Mouse (Mus musculus) urinary bladder, postnatal 4 days (tissue): ENCODE results near the gene Kpna1.
A peak's percentile ranks its signal among the peaks of the same experiment; 100 is the strongest.
"Not testable (repeated sequence)": the region's sequence is repeated elsewhere in the genome, so short reads cannot be mapped to it uniquely, and the experiment has no call there.

Source experiments
- DNase-seq, 2 experiments: peaks; one replicate each; pipeline ENCODE4 v3.0.0; 2021 to 2022; ENCODE audit warnings: low spot score in 2 of 2

The Kpna1 gene

DNA sequence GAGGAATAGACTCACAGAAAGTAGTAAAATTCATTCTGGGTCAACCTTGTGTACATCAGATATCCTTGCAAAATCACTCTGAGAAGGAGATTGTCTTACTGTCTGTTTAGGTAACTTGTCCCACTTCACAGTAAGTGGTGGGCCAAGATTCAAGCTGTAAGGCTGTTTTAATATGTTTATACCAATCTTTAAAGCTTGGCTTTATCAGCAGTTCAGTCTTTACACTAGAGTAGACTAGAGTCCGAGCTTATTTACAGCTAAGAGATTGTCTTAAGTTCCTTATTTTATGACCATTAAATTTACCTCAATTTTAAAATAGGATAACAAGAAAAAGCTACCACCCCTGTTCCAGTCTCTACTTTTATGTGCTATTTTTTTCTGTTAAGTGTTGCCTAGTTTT is 9.4 kb downstream of the Kpna1 start:
- no peak for DNase-seq

DNA sequence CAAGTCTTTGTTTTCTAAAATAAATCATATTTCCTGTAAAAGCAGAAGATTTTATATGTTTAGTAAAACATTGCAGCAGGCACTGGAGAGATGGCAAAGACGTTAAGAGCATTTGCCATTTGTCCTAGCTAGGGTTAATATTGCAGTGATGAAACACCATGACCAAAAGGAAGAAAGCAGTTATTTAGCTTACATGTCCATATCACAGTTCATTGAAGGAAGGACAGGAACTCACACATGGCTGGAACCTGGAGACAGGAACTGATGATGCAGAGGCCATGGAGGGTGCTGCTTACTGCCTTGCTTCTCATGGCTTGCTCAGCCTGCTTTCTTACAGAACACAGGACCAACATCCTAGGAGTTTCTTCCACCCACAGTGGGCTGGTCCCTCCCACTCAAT is 13.8 kb downstream of the Kpna1 start:
- no peak for DNase-seq

DNA sequence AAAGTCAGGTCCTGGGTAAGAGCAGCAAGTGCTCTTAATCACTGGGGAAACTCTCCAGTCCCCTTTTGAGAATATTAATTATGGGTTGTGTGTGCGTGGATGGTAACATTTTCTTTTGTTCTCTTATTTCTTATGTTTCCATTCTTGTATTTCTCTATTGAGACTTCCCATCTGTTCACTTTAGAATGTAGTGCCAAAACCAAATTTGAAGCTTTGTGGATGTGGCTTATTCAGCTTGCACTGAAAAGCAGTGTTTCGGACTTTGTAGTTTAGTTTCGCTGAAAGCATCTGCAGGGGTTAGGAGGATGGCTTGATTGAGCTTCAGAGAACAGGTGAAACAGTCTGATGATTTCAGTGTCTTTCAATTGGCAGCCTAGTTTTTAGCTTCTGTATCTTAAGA is 14.8 kb downstream of the Kpna1 start:
- DNase-seq: no peak

DNA sequence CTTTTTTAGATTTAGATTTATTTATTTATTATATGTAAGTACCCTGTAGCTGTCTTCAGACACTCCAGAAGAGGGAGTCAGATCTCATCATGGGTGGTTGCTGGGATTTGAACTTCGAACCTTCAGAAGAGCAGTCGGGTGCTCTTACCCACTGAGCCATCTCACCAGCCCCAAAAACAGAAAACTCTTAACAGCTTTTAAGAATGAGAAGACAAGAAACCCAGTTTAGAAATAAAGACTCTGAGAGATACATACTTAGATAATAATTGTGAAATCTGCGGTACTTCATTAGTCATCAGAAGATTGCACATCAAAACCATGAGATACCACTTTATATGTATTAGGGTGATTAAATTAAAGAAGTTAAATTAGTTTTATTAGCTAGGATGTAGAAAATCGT is 20.3 kb downstream of the Kpna1 start:
- not testable (repeated sequence) for DNase-seq

DNA sequence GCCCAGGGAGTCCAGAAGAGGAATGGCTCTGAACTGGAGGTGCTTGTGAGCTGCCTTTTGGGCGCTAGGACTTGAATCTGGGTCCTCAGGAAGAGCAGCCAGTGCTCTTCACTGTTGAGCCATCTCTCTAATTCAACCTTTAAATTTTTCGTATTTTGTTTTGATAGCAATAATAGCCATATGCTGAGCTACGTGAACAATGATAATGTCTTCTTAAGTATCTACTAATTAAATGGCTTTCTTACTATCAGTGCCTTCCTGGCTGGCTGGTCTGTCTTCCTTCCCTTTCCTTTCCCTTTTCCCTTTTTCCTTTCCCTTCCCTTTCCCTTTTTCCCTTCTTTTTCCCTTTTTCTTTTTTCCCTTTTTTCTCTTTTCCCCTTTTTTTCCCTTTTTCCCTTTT is 29.8 kb downstream of the Kpna1 start:
- DNase-seq: no peak

DNA sequence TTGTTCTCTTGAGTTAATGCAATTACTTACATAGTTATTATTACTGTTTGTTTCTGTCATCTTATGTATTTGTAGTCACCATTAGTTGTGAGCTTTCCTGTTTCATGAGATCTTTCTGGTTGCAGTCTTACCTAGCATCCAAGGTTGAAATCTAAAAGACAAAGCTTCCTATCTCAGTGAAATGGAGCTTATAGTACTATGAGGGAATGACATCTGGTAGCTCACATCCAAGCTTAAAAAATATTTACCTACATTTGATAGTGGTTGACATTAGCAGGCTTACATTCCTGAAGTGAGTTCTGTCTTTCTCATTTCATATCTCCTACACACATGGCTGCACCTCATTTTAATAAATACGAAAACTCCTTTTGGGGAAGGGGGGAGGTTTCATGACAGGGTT is 37.8 kb downstream of the Kpna1 start:
- no peak for DNase-seq

DNA sequence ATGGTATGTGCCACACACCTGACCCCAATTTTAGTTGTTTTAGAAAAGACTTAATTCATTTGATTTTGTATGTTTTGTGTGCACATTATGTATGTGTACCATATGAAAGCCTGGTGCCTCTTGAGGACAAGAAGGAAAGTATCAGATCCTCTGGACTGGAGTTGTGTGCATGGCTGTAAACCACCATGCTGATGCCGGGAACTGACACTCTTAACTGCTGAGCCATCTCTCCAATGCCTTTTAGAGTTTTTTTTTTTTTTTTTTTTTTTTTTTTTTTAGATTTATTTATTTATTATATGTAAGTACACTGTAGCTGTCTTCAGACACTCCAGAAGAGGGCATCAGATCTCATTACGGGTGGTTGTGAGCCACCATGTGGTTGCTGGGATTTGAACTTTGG is 49.6 kb downstream of the Kpna1 start:
- not testable (repeated sequence) for DNase-seq

DNA sequence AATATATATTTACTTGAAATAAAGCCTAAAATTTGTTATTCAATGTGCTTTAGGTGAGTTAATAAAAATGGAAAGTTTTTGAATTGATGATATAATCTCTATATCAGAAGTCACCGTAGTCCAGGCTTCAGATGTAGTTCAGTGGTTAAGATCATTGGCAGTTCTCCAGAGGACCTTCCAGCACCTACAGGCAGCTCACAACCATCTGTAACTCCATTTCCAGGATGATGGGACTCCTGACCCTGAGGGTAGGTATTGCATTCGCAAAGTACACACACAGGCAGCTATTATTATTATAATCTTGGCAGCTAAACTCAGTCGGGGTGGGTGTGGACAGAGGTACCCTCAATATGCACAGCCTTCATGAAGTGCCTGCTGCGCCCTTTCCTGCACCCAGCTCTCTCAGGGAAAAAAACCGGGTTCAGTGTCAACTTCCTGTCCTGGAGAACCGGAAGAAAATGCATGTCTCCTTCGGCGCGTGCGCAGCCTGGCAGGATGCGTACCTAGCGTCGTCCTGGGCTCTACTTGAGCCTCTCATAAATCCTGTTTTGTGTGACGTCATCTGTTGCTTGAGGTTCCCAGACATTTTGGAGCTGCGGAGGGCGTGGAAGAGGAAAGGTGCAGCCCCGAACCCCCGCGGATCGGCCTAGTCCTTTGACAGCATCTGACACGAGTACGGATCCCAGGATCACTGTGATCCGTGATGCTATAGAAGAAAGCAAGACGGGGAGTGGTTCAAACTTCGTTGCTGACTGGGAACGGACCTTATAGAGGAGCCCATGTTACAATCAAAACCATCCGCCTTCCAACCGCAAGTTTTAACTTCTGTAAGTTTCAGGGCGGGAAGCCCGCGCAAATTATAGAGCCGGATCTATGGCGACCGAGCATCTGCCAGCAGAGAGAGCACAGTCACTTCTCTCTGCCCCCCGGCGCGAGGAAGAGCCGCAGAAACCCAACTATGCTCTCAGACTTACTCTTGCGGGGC is 62.4 kb downstream of the Kpna1 start, which contains the start of gene Wdr5b:
Gene Wdr5b (plus strand): TSS at position 551 of the 985 bp plus-strand sequence.
- DNase-seq: peak; percentile 82 to 86

DNA sequence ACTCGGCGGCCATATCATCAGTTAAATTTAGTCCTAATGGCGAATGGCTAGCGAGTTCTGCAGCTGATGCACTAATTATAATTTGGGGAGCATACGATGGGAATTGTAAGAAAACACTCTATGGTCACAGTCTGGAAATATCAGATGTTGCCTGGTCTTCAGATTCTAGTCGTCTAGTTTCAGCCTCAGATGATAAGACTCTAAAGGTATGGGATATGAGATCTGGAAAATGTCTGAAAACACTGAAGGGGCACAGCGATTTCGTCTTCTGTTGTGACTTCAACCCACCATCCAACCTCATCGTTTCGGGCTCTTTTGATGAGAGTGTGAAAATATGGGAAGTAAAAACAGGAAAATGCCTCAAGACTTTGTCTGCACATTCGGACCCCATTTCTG is 63.1 kb downstream of the Kpna1 start:
- no peak for DNase-seq

DNA sequence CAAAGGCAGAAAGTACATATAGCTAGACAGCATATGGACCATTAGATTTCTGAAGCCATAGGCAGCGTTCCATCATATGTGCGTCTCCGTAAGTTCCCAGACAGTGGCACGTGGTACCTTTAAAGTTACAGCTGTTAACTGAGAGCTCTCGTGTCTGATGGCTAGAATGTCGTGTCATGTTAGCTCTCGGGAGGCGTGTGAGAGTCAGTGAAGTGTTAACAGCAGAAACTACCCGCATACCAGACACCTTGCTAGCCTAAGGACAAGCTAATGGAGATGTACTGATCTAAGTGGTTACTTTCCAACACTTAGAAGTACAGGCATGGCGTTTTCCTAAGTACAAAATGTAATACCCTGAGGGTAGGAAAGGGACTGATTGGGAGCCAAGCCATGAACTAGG is 64.5 kb downstream of the Kpna1 start:
- no peak for DNase-seq

DNA sequence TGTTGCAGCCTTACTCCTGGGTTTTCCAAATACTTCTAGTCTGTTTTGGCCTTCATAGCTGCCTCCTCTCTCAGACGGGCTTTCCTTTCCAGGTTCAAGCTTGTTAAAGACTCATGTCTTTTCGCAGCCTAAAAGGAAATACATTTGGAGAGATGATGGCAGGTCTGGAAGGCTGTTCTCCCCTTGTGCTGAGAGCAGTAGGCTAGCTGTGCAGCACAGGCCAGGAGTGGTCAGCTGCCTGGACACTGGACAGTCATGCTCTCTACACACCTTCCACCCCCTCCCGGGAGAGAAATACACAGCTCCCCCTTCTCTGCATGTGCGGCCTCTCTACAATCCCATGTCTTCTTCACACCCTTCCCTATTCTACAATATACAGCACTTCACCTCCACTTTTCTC is 65.4 kb downstream of the Kpna1 start:
- no peak for DNase-seq

DNA sequence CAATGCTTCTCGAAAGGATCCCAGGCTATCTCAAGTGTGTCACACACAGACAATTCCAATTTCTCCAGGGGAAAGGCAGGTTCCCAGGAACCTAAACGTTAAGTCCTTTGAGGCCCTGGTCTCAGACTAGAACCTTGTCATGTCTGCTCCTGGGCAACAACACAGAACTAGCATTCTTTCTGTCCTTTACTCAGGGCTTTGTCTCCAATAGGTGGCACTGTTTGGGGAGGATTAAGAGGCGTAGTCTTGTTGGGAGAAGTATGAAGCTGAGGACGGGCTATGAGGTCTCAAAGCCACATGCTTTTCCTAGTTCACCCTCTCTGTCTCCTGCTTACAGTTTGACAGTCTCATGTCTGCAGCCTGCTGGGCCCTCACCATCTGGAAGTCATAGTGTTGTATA is 69.0 kb downstream of the Kpna1 start:
- DNase-seq: no peak

DNA sequence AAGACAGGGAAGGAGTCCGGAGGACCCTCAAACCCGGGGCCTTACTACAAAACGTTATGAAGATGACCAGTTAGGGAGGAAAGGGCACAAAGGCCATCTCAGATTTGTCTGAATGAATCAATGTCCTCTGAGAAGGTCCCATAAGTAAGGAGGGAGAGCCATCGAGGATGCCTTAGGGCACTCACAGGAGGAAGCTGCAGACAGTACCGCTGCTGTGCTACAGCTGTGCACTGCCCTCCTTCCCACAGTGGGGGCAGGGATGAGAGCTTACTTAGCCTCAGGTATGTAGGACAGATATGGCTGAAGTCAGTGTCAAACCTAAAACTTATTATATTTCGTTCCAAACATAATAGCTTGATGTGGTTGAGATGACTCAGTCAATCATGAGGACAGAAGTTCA is 72.9 kb downstream of the Kpna1 start:
- DNase-seq: no peak

DNA sequence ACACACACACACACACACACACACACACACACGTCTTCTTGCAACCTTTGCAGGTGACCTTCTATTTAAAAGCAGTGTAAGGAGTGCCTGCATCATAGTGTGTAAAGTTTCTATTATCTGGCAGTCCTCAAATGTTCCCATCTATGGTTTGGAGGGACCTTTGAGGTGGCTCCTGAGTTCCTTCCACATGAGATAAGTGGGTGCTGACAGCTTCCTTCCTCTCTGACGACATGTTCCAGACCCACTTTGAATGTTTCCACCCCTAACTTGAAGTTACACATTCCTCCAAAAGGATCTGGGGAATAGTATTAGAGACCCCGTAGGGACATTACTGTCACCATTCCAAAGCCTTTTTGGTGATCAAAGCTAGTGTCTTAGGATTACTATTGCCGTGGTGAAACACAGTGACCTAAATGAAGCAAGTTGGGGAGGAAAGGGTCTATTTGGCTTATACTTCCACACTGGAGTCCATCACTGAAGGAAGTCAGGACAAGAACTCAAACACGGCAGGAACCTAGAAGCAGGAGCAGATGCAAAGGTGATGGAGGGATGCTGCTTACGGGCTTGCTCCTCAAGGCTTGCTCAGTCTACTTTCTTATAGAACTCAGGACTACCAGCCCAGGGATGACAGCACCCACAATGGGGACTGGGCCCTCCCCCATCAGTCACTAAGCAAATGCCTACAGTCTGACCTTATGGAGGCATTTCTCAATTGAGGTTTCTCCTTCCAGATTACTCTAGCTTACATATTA is 75.2 kb downstream of the Kpna1 start:
- DNase-seq: no peak

DNA sequence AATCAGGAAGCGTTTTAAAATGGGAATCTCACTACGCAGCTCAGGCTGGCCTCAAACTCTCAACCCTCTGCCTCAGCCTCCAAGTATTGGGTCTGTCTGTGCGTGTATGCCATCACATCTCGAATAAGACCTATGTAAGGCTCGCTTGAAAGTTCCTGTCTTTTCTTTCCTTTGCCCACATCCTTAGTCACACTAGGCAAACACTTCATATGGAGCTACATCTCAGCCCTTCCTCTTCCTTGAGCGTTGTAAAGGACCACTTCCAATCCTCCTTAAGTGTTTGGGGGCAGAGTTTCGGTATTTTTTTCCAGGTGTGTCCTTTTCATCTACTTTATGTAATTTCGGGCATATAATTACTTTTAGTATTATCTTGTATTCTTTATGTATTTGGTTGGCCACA is 76.4 kb downstream of the Kpna1 start:
- no peak for DNase-seq

DNA sequence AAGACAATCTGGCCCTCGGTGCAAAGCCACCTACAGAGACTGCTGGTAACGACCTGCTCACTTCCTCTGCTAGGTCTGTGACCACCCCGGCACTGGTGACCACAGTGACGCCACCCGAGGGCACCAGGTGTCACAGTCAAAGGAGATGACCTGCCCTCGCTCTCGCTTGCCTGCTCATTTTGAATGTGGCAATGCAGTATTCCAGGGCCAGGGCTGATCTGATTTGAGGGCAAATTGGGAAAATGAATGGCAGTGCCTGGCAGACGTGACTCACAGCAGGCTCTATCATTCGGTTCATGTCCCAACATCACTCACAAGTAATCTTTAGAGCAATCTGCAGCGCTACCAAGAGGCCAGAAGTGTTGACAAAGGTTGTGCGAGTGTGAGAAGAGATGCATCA is 77.9 kb downstream of the Kpna1 start:
- no peak for DNase-seq

DNA sequence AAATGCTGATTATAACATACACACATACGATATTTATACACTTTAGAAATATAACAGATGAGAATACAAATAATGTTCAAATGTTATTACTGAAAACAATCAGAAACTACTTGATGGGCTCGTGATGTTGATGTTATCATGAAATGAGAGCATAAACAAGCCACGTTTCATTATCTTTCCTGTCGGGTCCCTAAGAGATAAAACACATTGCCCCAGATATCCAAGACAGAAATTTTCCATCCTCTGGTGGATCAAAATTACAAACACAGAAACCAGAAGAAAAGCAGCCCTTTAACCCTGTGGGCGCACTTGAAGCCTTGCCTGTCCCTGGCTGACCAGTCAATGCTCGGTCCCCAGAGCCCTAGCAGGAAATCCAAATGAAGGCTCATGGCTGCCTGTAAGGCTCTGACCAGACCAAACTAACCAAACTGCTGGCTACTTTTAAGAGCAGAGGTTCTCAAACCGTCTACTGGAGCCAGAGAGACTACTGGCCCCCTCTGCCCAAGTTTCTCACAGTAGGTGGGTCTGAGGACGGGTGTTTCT is 79.5 kb downstream of the Kpna1 start:
- DNase-seq: no peak

DNA sequence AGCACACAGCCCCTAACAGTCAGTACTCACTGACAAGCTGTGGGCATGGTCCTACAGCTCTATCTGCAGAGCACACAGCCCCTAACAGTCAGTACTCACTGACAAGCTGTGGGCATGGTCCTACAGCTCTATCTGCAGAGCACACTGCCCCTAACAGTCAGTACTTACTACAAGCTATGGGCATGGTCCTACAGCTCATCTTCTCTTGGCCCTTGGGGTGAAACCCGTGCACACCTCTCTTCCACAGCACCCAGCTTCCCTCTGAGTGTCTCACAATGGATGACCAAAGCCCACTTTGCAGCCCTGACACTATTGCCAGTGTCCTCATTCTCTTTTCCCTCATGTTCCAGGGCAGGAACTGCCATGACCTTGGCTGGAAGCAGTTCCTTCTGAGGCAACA is 84.0 kb downstream of the Kpna1 start:
- DNase-seq: not testable (repeated sequence)

DNA sequence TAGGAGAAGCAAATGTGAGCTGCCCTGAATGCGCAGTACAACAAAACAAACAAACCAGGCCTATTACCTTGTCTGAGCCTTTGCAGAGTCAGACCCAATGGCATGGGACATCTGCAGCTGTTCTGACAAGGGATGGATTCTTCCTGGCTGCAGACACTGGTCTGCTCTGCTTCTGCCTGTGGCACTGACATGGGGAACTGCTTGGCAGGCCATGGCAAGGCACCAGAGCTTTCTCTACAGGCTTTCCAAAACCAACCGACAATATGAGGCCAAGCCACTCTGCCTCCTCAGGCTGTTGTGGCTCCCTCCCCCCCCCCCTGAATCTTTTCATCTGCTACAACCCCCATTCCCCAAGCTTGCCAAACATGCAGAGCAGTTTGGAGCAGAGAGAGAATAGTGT is 84.8 kb downstream of the Kpna1 start:
- DNase-seq: no peak

DNA sequence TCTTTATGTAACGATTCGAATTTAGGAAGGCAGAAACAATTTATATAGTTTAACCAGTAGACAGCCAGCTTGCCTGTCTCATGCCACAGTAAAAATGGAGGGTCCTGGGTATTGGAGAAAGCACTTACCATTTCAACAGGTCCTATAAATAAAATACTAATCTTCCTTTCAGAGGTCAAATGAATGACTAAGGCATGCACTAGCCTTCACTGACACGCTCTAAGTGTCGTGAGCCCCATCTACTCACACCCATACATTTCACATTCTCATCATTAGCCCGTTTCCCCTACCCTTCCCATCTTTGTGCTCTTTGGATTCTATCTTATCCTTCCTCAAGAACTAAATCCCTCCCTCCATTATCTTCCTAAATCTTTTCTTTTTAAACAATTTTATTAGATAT is 86.4 kb downstream of the Kpna1 start:
- no peak for DNase-seq

DNA sequence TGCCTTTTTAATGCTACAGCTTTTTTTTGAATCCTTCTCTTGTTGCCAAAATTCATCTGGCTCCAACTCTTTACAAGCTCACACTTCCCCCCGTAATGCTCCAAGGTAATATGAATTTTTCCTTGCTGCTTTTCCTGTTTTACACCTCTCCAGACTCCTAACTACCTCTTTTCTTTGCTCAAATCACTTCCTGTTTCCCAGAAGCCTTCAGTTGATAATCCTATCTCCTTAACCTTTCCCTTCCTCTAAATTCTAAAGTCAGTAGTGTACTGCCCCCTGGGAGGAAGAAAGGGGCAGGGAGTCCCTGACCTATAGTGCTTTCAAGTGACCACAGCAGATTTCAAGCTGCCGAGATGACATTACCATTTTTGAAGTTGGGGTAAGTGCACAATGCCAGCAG is 89.1 kb downstream of the Kpna1 start:
- DNase-seq: no peak

DNA sequence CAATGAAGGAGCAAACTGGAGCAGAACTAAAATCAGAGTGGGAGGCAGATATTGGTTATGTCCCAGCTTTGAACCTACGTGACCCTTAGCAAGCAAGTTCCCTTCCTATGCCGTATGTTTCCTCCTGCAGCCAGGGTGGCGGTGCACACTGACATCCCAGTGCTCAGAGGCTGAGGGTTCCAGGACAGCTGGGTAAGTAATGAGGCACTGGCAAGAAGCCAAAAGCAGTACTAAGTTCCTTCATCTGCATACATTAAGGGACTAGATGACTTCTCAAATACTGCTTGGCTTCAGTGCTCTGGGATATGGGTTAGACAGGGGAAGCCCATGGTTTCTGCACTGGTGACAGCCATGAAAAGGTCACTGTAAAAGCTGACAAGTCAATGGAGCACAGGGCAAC is 89.8 kb downstream of the Kpna1 start:
- no peak for DNase-seq
